Mouse (Mus musculus): Measurements from ENCODE around the gene Kif19a. TPM values are rescaled to one million over a fixed set of nuclear protein-coding genes. Genes with fewer than 3 reads are reported as not detected.
A peak's percentile ranks its signal among the peaks of the same experiment; 100 is the strongest.

The Kif19a gene
- total RNA-seq, 2 experiments from 2014 or later: 1.3 TPM

DNA sequence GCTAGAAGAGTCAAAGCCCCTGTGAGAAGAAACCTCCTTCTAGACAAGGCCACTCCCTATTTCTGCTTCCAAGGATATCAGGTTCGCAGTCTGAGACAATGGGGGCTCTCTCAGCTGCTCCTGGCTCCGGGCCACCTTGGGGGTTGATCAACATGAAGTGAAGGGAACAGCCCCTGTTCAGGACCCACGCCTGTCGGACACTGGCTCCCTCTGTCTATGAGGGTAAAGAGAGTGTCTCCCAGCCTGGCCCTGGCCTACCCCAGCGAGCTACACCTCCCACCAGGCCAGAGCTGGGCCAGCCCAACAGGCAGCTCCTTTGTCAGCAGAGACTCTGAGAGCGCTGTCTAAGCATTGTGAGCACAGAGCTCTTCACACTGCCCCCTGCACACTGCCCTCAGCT, 4.7 kb downstream of the Kif19a start:
- DNase-seq: no peak
- intact Hi-C loops (cut with DNase I): no loop called here

DNA sequence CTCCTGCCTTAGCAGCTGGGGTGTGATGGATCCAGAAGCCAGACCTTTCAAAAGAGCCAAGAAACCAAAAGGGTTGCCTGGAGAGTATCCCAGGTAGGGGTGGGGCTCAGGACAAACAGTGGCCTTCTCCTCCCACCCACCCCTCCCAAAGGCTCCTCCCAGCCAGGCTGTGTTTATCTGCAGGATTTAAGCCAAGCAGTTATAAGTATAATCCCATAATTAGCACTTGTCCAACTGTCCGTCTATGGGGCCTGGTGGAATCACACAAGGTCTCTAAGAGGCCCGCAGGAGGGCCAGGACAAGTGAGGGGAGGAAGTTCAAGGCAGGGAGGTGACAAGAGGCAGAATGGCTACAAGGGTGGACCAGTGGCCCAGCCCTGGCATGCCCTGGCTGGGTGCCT, 6.7 kb downstream of the Kif19a start:
- no peak for DNase-seq
- intact Hi-C loops (cut with DNase I): no loop called here

DNA sequence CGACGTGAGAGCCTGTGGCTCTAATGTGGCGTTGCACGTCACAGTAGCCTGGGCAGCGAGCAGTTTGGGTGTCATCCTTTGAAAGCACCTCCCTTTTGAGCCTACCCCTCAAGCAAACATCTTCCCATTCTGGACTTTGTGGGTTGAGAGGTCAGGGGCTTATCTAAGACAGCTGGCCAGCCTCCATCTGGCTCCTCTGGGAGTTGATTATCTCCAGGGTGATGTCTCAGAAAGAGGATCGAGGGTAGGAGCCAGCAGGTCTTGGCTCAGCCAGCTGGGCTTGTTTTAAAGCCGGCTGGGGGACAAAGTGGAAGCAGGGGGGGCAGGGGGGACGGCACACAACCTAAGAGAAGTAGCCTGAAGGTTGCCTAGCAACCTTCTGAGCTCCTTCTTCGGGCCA, 14.9 kb downstream of the Kif19a start:
- intact Hi-C loops (cut with DNase I): no loop called here
- no peak for DNase-seq

DNA sequence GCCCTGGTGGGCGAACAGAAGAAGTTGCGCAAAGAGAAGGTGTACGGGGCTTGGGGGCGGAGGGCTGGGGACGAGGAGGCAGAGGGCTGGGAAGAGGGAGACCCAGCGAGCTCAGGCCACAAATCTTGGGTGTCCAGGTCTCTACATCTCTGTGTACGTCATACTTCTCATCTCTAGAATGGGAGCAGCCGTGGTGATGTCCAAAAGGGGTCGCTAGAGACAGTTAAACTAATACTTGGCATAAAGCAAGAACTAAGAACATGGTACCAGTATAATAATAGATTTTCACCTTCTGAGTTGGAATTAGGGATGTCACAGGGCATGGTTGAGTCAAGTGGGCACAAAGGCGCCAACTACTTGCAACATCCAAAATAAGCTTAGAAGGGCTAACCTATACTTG, 20.7 kb downstream of the Kif19a start:
- intact Hi-C loops (cut with DNase I): no loop called here
- no peak for DNase-seq

DNA sequence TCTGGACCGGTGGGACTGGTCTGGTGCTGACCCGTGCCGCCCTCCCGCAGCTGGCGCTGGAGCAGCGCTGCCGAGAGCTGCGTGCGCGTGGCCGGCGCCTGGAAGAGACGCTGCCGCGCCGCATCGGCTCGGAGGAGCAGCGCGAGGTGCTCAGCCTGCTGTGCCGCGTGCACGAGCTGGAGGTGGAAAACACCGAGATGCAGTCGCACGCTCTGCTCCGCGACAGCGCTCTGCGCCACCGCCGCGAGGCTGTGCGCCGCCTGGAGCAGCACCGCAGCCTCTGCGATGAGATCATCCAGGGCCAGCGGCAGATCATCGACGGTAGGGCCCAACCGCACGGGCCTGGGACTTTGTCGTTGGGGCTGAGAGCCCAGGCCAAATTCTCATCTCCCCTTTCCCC, 21.1 kb downstream of the Kif19a start:
- intact Hi-C loops (cut with DNase I): no loop called here
- no peak for DNase-seq

DNA sequence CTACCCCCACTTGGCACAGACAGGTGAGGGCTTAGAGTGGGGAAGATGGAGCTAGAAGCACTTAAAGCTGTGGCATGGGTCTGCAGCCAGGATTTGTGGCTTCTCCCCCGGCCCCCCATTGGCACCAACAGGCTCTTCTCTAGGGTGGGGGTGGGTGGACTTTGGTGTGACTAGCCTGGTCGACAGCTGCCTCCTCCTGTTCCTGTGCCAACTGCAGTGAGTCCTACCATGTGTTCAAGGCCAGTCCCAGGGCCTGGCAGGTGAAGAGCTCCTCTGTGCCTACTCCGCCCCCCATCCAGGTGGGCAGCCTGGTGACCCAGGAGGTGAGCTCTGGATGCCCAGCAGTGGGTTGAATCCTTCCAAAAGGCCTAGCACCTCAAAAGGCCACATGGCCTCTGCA, 22.4 kb downstream of the Kif19a start:
- intact Hi-C loops (cut with DNase I): no loop called here
- DNase-seq: no peak

DNA sequence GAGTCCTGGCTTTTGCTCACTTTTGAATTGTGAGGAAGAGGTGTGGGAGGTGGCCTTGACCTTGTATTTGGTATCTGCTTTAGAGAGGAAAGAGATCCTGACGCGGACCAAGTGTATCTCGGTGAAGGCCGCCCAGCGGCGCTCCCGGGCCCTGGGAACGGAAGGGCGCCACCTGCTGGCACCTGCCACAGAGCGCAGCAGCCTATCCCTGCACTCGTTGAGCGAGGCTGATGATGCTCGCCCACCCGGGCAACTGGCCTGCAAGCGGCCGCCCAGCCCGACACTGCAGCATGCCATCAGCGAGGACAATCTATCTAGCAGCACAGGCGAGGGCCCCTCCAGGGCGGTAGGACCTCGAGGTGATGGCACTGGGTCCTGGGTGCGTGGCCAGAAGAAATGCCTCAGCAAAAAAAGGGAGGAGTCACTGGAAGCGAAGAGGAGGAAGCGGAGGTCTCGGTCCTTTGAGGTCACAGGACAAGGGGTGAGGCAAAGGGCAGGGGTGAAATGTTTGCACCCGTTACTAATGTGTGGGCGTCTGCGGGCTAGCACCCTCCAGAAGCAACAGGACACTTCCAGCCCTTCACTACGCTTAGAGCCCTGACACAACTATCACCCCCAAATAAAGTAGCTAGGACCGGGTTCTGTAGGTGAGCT, 24.0 kb downstream of the Kif19a start:
- DNase-seq: peak; percentile 81 to 82
- intact Hi-C loops (cut with DNase I): loop anchor here (1.0 kb wide), 1 partner anchor 44 kb away; no protein-coding TSS in a partner anchor

DNA sequence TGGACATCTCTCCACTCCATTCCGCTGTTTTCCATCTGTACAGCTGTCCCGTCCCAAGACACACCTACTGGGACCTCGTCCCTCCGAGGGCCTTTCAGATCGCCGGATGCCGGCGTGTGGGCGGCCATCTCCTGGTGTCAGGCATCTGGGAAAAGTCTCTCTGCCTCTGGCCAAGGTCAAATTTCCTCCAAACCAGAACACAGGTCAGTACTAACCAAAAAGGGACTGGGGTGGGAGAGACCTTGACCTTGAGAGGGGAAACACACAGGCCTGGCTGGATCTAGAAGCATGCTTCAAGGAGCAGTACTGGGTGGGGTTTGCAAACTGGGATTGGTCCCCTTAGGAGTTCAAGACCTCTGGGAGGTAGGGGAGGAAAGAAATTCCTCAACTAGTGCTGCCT, 24.5 kb downstream of the Kif19a start:
- no peak for DNase-seq
- intact Hi-C loops (cut with DNase I): loop anchor here (1.0 kb wide), 1 partner anchor 44 kb away; no protein-coding TSS in a partner anchor

DNA sequence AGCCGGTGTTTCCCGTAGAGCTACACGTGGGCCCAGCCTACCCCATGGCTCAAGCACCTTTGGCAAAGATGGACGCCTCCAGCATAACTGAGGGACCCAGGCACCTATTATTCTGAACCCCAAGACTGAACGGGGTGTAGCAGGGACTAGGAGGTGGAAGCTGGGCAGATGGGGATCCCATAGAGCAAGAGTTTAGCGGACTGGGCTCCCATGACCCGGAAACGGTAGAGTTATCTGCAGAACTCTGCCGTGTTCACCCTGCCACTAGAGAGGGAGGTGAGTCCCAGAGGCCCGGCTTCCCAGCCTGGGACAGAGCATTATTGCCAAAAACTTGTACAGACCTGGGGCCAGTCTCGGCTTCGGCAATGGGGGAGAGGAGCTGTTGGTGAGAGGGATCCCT, 25.0 kb downstream of the Kif19a start:
- DNase-seq: no peak
- intact Hi-C loops (cut with DNase I): no loop called here

DNA sequence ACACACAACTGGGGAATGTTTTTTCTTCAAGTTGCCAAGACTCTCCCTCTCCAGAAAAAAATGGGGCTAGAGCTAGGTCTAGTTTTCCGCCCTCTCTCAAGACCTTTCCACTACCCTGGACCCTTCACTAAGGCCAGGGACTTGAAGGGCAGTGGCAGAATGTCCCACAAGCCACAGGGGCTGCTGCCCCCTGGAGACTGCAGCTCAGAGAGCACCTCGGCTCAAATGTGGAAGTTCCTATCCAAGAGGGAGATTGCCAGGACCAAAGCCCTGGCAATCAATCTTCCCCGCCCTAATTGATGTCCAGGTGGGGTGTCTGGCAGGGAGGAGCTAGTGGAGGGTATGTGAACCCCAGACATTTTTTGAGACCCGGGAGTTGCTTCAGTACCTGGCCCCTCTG, 25.7 kb downstream of the Kif19a start:
- intact Hi-C loops (cut with DNase I): no loop called here
- no peak for DNase-seq

DNA sequence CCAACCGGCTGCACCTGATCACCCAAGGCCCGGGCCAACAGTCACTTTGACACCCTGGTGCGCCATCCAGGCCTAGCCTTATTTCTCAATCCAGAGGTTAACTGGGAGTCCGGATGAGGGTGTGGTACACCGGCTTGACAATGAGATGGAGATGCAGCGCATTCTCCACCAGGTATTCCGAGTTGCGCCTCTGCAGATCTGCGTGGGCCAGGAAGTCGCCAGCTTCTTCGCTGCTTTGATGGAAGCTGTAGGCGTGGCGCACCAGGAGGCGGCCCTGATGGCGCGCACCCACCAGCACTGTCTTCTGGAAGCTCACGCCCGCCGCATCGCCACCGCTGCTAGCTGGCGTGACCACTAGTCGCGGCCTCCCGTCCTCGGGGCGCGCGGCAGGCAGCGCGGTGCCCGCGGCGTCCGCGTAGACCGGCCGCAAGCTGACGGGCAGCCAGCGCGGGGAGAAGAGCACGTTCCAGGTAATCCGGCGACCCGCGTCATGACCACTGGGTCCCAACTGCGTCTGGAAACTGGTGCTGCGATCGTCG, 26.2 kb downstream of the Kif19a start:
- intact Hi-C loops (cut with DNase I): no loop called here

DNA sequence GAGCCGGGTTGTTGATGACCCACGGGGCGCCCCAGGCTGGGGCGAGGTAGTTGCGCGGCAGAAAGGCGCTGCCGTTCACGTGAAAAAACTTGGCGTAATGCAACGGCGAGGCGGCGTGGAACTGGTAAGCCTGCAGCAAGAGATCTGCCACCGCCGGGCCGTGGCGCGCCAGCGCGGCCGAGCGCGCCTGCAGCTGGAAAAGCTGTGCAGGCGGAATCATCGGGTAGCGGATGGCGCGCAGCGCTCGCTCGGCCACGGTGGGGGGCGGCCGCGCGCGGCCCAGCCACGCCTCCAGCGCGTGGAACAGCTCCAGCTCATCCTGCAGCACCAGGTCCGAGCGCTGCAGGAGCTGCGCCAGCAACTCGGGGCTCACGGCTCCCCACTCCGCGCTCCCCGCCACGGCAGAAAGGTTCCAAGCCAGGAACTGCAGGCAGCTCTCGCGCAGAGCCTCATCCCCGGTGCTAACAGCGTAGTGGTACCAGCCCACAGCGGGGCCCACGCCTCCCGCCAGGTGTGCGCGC, 26.8 kb downstream of the Kif19a start:
- intact Hi-C loops (cut with DNase I): no loop called here
- DNase-seq: no peak

More for the DNA sequence above, 26.2 kb downstream of the Kif19a start:
- no peak for DNase-seq

DNA sequence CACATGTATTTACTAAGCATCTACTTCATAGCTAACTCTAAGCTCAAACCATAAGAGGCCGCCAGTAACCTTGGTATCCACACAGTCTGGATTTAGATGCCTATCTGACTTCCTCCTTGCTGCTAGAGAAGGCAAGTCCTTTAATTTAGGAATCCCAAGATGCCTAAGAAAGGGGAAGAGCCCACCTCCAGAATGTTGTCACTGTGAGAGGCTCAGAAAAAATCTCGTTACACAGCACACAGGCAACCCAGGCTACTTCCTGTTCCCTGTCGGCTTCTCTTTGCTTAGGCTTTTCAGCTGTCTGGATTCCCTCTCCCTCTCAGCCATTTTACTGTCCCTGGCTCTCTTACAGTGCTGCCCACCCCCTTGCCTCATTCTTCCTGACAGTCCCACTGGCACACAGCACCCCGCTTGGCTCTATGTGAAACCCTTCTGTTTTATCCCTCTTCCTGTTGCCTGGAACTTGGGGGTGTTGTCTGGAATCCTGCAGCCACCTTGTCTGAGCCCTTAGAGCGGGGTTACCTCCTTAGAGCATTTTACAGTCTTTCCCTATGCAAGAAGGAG, 27.8 kb downstream of the Kif19a start:
- intact Hi-C loops (cut with DNase I): no loop called here

DNA sequence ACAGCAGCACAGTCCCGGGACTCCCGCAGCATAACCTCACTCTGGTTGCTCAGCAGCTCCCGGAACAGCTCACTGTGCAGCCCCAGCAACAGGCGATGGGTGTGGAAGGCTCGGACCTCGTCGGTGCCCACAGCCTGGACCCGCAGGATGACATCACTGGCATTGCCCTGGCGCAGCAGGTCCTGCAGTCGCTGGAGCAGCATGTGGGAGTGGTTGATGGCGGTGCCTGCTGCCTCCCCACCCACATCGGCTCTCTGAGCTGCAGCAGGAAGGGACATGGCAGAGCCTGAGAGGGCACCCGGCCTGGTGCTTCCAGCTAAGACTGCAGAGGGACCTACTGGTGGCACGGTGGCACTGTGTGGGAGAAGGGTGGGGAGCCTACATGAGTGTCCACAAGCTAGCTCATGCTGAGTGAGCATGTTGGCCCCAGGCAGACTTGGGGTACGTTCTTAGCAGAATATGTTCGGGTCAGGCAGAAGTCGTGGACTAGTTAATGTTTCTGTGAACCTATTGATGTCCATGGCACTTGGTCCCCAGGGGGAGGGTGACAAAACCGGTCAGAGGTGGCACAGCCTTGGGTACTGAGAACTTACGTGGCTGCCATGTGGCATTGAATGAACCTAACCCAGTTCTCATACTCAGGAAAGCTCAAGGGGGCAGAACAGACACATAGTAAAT, 28.8 kb downstream of the Kif19a start:
- intact Hi-C loops (cut with DNase I): no loop called here
- no peak for DNase-seq

More for the DNA sequence above, 27.8 kb downstream of the Kif19a start:
- DNase-seq: no peak

DNA sequence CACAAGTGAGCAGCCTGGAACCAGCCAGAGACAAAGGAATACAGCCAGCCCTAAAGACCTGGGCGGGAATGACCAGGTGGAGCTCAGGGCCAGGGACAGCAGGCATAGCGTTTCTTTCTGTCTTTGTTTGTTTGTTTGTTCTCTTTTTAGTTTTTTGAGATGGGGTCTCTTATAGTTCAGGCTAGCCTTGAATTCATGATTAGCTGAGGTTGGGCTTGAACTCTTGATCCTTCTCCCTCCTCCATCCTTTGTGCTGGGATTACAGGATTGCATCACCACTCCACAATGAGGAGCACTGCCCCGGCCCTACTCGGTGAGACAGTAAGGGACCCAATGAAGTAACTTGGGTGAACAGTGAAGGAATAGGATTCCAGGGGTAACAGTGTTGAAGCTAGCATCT, 29.5 kb downstream of the Kif19a start:
- DNase-seq: no peak
- intact Hi-C loops (cut with DNase I): no loop called here

DNA sequence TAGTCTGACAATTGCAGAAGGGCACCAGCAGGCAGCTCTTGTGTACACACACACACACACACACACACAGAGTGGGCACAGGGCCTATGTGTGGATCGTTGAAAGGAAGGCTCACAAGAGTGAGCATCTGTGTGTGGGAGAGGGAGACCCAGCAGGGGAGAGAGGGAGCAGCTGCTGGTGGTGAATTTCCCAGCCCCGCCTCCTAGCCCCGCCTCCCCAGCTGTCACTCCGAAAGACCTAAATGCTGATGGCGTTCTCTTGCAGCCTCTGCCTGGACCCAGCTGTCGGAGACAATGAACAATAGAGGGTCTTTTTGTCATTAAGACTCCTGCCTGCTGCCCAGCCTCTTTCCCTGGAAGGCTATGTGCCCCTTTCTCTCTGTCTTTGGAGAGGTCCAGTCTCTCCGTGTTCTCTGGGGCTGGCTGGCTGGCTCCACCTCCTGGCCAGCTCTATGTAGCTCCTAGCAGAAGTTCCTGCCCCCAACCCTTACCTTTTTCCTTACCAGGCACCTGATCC, 30.1 kb downstream of the Kif19a start:
- intact Hi-C loops (cut with DNase I): no loop called here
- no peak for DNase-seq

DNA sequence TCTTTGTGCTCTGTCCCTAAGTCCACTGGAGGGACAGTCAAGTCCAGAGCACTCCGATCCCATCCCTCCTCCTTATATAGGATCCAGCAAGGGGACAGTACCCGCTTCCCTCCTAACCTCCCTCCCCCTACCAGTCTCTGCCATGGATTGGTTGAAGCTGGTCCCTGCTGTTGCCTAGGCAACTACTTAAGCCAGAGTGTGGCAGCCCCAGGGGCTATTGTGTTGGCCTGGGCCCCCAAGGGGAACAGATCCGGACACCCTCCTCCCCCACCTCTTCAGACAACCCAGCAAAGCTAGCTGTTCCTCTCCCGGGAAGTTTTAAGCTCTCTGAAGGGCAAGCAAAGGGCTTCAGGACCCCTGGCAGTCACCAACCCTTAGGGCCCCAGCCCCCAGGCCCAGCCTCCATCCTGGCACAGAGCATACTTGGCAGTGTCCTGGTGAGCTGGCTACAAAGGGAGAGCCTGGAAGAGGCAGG, 30.7 kb downstream of the Kif19a start, which contains the start of gene Btbd17:
Gene Btbd17 (minus strand): TSS at position 98 of the 475 bp plus-strand sequence.
- intact Hi-C loops (cut with DNase I): no loop called here

DNA sequence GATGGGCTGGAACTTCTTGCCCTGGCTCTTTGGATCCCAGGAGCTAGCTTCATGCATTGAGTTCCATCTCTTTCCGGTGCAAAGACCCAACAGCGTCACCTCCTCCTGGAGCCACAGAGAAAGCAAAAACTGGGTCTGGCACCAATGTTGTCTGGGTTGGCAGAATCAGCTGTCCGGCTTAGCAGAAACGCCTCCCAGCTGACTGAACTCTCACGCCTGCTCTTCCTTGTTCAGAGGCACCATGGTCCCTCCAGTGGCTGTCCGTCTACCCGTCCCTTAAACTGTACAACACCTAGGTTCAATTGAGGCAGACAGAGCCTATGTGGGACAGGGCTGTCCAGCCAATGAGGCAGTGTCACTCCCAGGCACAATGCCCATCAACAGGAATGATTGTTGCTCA, 32.0 kb downstream of the Kif19a start:
- intact Hi-C loops (cut with DNase I): no loop called here

More for the DNA sequence above, 30.7 kb downstream of the Kif19a start, which contains the start of gene Btbd17:
- no peak for DNase-seq

DNA sequence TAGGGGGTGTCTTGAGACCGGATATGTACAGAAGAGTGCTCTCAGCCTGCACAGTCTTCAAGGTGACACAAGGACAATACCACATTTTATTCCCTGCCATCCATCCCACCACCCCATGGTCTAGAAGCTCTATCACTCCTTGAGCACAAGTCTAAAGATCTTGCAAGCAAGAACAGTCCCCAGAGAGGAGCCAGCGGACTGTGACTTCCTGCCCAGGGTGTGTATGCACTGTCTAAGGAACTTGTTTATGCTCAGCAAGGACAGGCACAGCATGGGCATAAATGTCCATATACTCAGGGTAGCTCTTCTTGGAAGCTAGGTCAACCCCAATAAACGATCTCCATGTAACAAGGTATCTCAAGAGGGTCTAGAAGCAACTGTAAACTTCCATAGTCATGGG, 32.8 kb downstream of the Kif19a start:
- no peak for DNase-seq
- intact Hi-C loops (cut with DNase I): no loop called here

More for the DNA sequence above, 32.0 kb downstream of the Kif19a start:
- no peak for DNase-seq

DNA sequence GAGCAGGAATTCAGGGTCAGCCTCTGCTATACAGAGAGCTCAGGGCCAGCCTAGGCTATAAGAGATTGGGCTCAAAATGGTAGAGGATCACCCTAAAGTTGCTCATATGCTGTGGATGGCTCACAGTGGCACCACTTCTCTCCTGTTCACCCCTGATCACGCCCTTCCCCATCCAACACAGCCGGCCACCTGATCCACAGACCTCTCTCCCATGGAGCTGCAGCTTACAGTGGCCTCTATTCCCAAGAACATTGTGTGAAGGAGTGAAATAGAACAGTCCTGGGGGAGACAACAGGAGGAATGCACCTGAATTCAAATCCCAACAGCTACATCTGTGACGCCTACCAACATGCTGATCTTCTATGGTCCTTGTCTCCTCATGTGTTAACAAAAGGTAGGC, 33.4 kb downstream of the Kif19a start, which contains the start of gene Gpr142:
Gene Gpr142 (plus strand): TSS at position 301 of the 400 bp plus-strand sequence.
- intact Hi-C loops (cut with DNase I): no loop called here
- no peak for DNase-seq

DNA sequence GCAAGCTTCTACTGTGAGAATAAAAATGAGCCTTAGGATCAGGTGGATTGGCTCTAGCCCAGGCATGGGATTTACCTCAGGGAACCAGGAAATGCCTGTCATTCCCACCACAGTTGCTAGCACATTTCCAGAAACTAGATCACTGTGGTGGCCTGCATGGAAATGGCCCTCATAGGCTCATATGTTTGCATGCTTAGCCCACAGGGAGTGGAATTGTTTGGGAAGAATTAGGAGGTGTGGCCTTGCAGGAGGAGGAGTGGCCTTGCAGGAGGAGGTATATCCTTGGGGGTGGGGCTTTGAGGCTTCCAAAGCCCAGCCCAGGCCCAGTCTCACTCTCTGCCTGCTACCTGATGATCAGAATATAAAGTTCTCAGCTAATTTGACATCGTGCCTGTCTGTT, 36.7 kb downstream of the Kif19a start:
- intact Hi-C loops (cut with DNase I): no loop called here
- DNase-seq: no peak
